Mouse (Mus musculus) testis, adult 2 months (tissue): ENCODE data around the gene Prpf8.
"Not testable (repeated sequence)": the region's sequence is repeated elsewhere in the genome, so short reads cannot be mapped to it uniquely, and the experiment has no call there.

Experiments
- CTCF ChIP-seq: fragments of 200-500 bp; IDR thresholded peaks from 2 replicates; pipeline ENCODE4 v1.5.1; 2012; ENCODE audit warnings: low read depth, mild to moderate bottlenecking, inconsistent platforms, low read length, moderate library complexity; ENCODE audit not compliant: control insufficient read depth, insufficient read depth, insufficient replicate concordance
- POLR2A ChIP-seq: fragments of 200-500 bp; IDR thresholded peaks from 2 replicates; pipeline ENCODE4 v1.6.1; 2012; ENCODE audit warnings: low read depth, mild to moderate bottlenecking, inconsistent platforms, low read length, moderate library complexity; ENCODE audit not compliant: control insufficient read depth

DNA sequence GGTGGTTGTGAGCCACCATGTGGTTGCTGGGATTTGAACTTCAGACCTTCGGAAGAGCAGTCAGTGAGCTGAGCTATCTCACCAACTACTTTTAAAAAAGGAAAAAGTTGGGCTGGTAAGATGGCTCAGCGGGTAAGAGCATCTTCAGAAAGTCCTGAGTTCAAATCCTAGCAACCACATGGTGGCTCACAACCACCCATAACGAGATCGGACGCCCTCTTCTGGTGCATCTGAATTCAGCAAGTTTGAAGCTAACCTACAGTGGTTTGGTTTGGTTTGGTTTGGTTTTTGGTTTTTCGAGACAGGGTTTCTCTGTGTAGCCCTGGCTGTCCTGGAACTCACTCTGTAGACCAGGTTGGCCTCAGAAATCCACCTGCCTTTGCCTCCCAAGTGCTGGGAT is 69.4 kb downstream of the Prpf8 start:
- not testable (repeated sequence) for TF ChIP-seq POLR2A, CTCF
